Mouse (Mus musculus) kidney, postnatal 25 days (tissue): ENCODE results near the gene Trim11.

Source experiments
- DNase-seq, 2 experiments: peaks; one replicate each; pipeline ENCODE4 v3.0.0; 2021; ENCODE audit warnings: mixed read lengths in 2 of 2

The Trim11 gene

GRCm38 (mm10) chr11:58957226-58957914 is 20.5 kb upstream of the Trim11 start:
- no peak for DNase-seq

- no peak for DNase-seq
These were observed 19.4 kb upstream of the Trim11 start for GRCm38 (mm10) chr11:58958536-58958935.

GRCm38 (mm10) chr11:58959186-58959825 is 18.6 kb upstream of the Trim11 start:
- no peak for DNase-seq

GRCm38 (mm10) chr11:58959921-58960465 is 17.9 kb upstream of the Trim11 start:
- peak; percentile 88 to 94 for DNase-seq

GRCm38 (mm10) chr11:58961364-58962177 is 16.3 kb upstream of the Trim11 start:
- no peak for DNase-seq

GRCm38 (mm10) chr11:58963543-58963942 is 14.3 kb upstream of the Trim11 start:
- peak; percentile 72 to 83 for DNase-seq

- DNase-seq, result no peak
These were observed 13.7 kb upstream of the Trim11 start for GRCm38 (mm10) chr11:58964216-58964615.

GRCm38 (mm10) chr11:58965001-58965760 is 12.7 kb upstream of the Trim11 start:
- DNase-seq, result no peak

GRCm38 (mm10) chr11:58967346-58967745 is 10.5 kb upstream of the Trim11 start:
- DNase-seq, result peak; percentile 37 to 65

- DNase-seq, result peak in 1 of 2 experiments; percentile 35
These were observed 9.3 kb upstream of the Trim11 start for GRCm38 (mm10) chr11:58968551-58968950.

GRCm38 (mm10) chr11:58969027-58969426 is 8.9 kb upstream of the Trim11 start:
- DNase-seq, result peak; percentile 31 to 70

- peak; percentile 64 to 86 for DNase-seq
These were observed 8.2 kb upstream of the Trim11 start for GRCm38 (mm10) chr11:58969659-58970058.

- DNase-seq, result peak in 1 of 2 experiments; percentile 42
These were observed 6.9 kb upstream of the Trim11 start for GRCm38 (mm10) chr11:58970831-58971530.

- DNase-seq, result no peak
These were observed 6.1 kb upstream of the Trim11 start for GRCm38 (mm10) chr11:58971796-58972195.

GRCm38 (mm10) chr11:58974414-58974813 is 3.5 kb upstream of the Trim11 start:
- DNase-seq, result peak in 1 of 2 experiments; percentile 70

- peak; percentile 51 to 70 for DNase-seq
These were observed 743 bp upstream of the Trim11 start for GRCm38 (mm10) chr11:58977150-58977549.

GRCm38 (mm10) chr11:58977607-58978026 is 276 bp upstream of the Trim11 start:
- DNase-seq, result peak in 1 of 2 experiments; percentile 40

GRCm38 (mm10) chr11:58978706-58979030 is 775 bp downstream of the Trim11 start:
- DNase-seq, result peak; percentile 24 to 57

- no peak for DNase-seq
These were observed 1.3 kb downstream of the Trim11 start for GRCm38 (mm10) chr11:58979183-58979582.

GRCm38 (mm10) chr11:58979661-58980060 is 1.8 kb downstream of the Trim11 start:
- DNase-seq, result peak in 1 of 2 experiments; percentile 57

- DNase-seq, result peak; percentile 84
These were observed 2.6 kb downstream of the Trim11 start for GRCm38 (mm10) chr11:58980381-58980990.
